Mouse (Mus musculus) MEL (cell line): ENCODE results near the gene Pih1d2. TPM values are rescaled to one million over a fixed set of nuclear protein-coding genes. Genes with fewer than 3 reads are reported as not detected.

ENCODE experiments used
- DNase-seq: peaks from one replicate; pipeline ENCODE4 v3.0.0; 2011; ENCODE audit warnings: low read depth, low spot score
- H3K27ac ChIP-seq: 2 replicates; pipeline ENCODE4 v1.5.1; 2012; ENCODE audit warnings: low read depth, mild to moderate bottlenecking, control low read depth, low read length, moderate library complexity; ENCODE audit not compliant: control insufficient read depth
- H3K27me3 ChIP-seq, 2 experiments: fragments of 150-350 bp in 1 of 2; sonication (generic) in 1 of 2; 2 replicates each; pipeline ENCODE4 v1.6.1; 2012; ENCODE audit warnings: low read length in 2 of 2, mild to moderate bottlenecking in 2 of 2, improper control_type of control experiment in 1 of 2, moderate library complexity in 1 of 2; ENCODE audit not compliant: insufficient read depth in 2 of 2, control insufficient read depth in 1 of 2
- H3K36me3 ChIP-seq, 2 experiments: 2 replicates each; pipeline ENCODE4 v1.6.1; 2012 to 2014; ENCODE audit warnings: low read length in 2 of 2, improper control_type of control experiment in 1 of 2, inconsistent platforms in 1 of 2, mild to moderate bottlenecking in 1 of 2; ENCODE audit not compliant: insufficient read depth in 2 of 2, control insufficient read depth in 1 of 2
- H3K4me1 ChIP-seq, 2 experiments: fragments of 150-350 bp in 1 of 2; sonication (generic) in 1 of 2; 2 replicates each; pipeline ENCODE4 v1.6.1; 2012; ENCODE audit warnings: low read length in 2 of 2, improper control_type of control experiment in 1 of 2, mild to moderate bottlenecking in 1 of 2; ENCODE audit not compliant: insufficient read depth in 2 of 2, control insufficient read depth in 1 of 2
- H3K4me3 ChIP-seq, 2 experiments: fragments of 150-350 bp in 1 of 2; sonication (generic) in 1 of 2; 2 replicates each; pipeline ENCODE4 v1.5.1; 2012; ENCODE audit warnings: low read depth in 2 of 2, low read length in 2 of 2, mild to moderate bottlenecking in 2 of 2, moderate library complexity in 2 of 2, control low read depth in 1 of 2, improper control_type of control experiment in 1 of 2; ENCODE audit not compliant: control insufficient read depth in 1 of 2, insufficient read depth in 1 of 2
- H3K79me2 ChIP-seq: 2 replicates; pipeline ENCODE4 v1.6.1; 2012; ENCODE audit warnings: mild to moderate bottlenecking, low read length, moderate library complexity; ENCODE audit not compliant: control insufficient read depth, poor library complexity, insufficient read depth
- H3K9ac ChIP-seq: 2 replicates; pipeline ENCODE4 v1.6.1; 2012; ENCODE audit warnings: low read depth, mild to moderate bottlenecking, control low read depth, low read length, moderate library complexity; ENCODE audit not compliant: control insufficient read depth, poor library complexity, severe bottlenecking
- H3K9me3 ChIP-seq: fragments of 150-350 bp; sonication (generic); replicated peaks from 2 replicates; pipeline ENCODE4 v1.6.1; 2012; ENCODE audit warnings: mild to moderate bottlenecking, low read length, improper control_type of control experiment, moderate library complexity; ENCODE audit not compliant: insufficient read depth
- BHLHE40 ChIP-seq: IDR thresholded peaks from 2 replicates; pipeline ENCODE4 v1.6.1; 2012; ENCODE audit warnings: low read depth, mild to moderate bottlenecking, inconsistent platforms, low read length, improper control_type of control experiment, borderline replicate concordance
- CTCF ChIP-seq, 3 experiments: IDR thresholded peaks in 2 of 3; conservative IDR thresholded peaks in 1 of 3; 2 replicates each; pipeline ENCODE4 v1.5.1; 2011 to 2012; ENCODE audit warnings: low read length in 3 of 3, low read depth in 2 of 3, mild to moderate bottlenecking in 2 of 3, improper control_type of control experiment in 1 of 3, inconsistent platforms in 1 of 3, mixed read lengths in 1 of 3, moderate library complexity in 1 of 3; ENCODE audit not compliant: control insufficient read depth in 1 of 3, insufficient read depth in 1 of 3, poor library complexity in 1 of 3, severe bottlenecking in 1 of 3
- E2F4 ChIP-seq: IDR thresholded peaks from 2 replicates; pipeline ENCODE4 v1.6.1; 2011; ENCODE audit warnings: low read depth, low read length, improper control_type of control experiment, borderline replicate concordance
- ELF1 ChIP-seq: IDR thresholded peaks from 2 replicates; pipeline ENCODE4 v1.6.1; 2014; ENCODE audit warnings: low read depth, mild to moderate bottlenecking, inconsistent platforms, low read length, improper control_type of control experiment, moderate library complexity
- EP300 ChIP-seq, 2 experiments: IDR thresholded peaks; 2 replicates each; pipeline ENCODE4 v1.6.1; 2011; ENCODE audit warnings: improper control_type of control experiment in 2 of 2, low read length in 2 of 2, low read depth in 1 of 2, mild to moderate bottlenecking in 1 of 2
- ETS1 ChIP-seq: IDR thresholded peaks from 2 replicates; pipeline ENCODE4 v1.6.1; 2012; ENCODE audit warnings: low read depth, mild to moderate bottlenecking, inconsistent platforms, low read length, improper control_type of control experiment, moderate library complexity
- GABPA ChIP-seq: IDR thresholded peaks from 2 replicates; pipeline ENCODE4 v1.6.1; 2012; ENCODE audit warnings: low read depth, mild to moderate bottlenecking, inconsistent platforms, low read length, improper control_type of control experiment, moderate library complexity
- JUND ChIP-seq: IDR thresholded peaks from 2 replicates; pipeline ENCODE4 v1.6.1; 2011; ENCODE audit warnings: low read depth, mild to moderate bottlenecking, improper control_type of control experiment, low read length
- KAT2A ChIP-seq: conservative IDR thresholded peaks from 2 replicates; pipeline ENCODE4 v1.6.1; 2012; ENCODE audit warnings: low read depth, low read length, improper control_type of control experiment, inconsistent platforms
- MAX ChIP-seq: IDR thresholded peaks from 2 replicates; pipeline ENCODE4 v1.6.1; 2011; ENCODE audit warnings: low read length, improper control_type of control experiment
- MEF2A ChIP-seq: IDR thresholded peaks from 2 replicates; pipeline ENCODE4 v1.6.1; 2014; ENCODE audit warnings: low read depth, mild to moderate bottlenecking, inconsistent platforms, low read length, improper control_type of control experiment; ENCODE audit not compliant: poor library complexity, insufficient replicate concordance, severe bottlenecking; ENCODE audit errors: extremely low read depth
- MYB ChIP-seq: IDR thresholded peaks from 2 replicates; pipeline ENCODE4 v1.6.1; 2011; ENCODE audit warnings: mild to moderate bottlenecking, low read depth, low read length, improper control_type of control experiment
- POLR2AphosphoS2 ChIP-seq: IDR thresholded peaks from 2 replicates; pipeline ENCODE4 v1.6.1; 2011; ENCODE audit warnings: low read length, improper control_type of control experiment
- RAD21 ChIP-seq: IDR thresholded peaks from 2 replicates; pipeline ENCODE4 v1.6.1; 2011; ENCODE audit warnings: mild to moderate bottlenecking, low read depth, low read length, improper control_type of control experiment
- RCOR1 ChIP-seq: IDR thresholded peaks from 2 replicates; pipeline ENCODE4 v1.6.1; 2012; ENCODE audit warnings: low read depth, mild to moderate bottlenecking, inconsistent platforms, low read length, improper control_type of control experiment
- SIN3A ChIP-seq: IDR thresholded peaks from 2 replicates; pipeline ENCODE4 v1.6.1; 2012; ENCODE audit warnings: low read length, improper control_type of control experiment, inconsistent platforms
- TAL1 ChIP-seq: IDR thresholded peaks from 2 replicates; pipeline ENCODE4 v1.6.1; 2012; ENCODE audit warnings: mild to moderate bottlenecking, inconsistent platforms, low read length, moderate library complexity, mixed read lengths
- TBP ChIP-seq: IDR thresholded peaks from 2 replicates; pipeline ENCODE4 v1.8.0; 2011; ENCODE audit warnings: low read depth, low read length, improper control_type of control experiment
- UBTF ChIP-seq: IDR thresholded peaks from 2 replicates; pipeline ENCODE4 v1.6.1; 2012; ENCODE audit warnings: low read depth, mild to moderate bottlenecking, inconsistent platforms, low read length, improper control_type of control experiment, moderate library complexity, borderline replicate concordance; ENCODE audit not compliant: insufficient read depth
- ZC3H11A ChIP-seq: IDR thresholded peaks from 2 replicates; pipeline ENCODE4 v1.6.1; 2012; ENCODE audit warnings: low read depth, mild to moderate bottlenecking, inconsistent platforms, low read length, improper control_type of control experiment
- polyA plus RNA-seq, 2 experiments: library from polyadenylated mRNA; stranded (reverse) in 1 of 2; unstranded in 1 of 2; fragments of >175 nt in 1 of 2; fragments of >200 nt in 1 of 2; gene quantifications; 2 replicates each; pipeline versions ENCODE4 v1.2.1 to v1.2.4; 2012; ENCODE audit warnings: low replicate concordance in 2 of 2, low read depth in 1 of 2; ENCODE audit not compliant: insufficient read length in 2 of 2, insufficient read depth in 1 of 2, missing spikeins in 1 of 2
- total RNA-seq: library from RNA; depleted of rRNA; stranded (reverse); fragments of 300-350 nt; gene quantifications from 2 replicates; pipeline ENCODE4 v1.2.3, GENCODE M21; 2012

Pih1d2 gene
- total and polyA plus RNA-seq, 3 experiments: 4.6 to 5.3 TPM; not detected in 1

DNA sequence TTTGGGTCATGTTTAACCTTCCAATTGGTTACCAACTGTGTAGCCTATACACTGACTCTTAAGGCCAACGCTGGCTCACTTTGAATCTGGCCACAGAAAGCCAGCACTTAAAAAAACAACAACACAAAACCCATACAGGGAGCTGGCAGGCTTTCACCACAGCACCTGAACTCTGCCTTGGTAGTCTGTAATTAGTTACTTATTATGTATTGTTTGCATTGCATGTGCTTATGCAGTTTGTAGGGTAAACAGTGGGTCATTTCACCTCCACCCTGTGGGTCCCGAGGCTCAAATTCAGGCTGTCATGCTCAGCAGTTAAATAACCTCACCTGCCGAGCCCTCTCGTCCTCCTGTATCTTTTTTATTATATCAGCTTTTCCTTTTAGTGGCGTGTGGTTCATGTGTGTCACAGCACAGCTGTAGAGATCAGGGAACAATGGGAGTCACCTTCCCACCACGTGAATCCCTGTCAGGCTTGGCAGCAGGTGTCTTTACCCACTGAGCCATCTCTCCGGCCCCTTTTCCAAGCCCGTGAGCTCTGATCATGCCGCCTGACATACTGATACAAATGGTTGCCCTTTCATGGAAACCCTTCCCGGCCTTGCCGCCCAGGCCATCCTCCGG is 22.2 kb upstream of the Pih1d2 start:
- TF ChIP-seq MEF2A (no peak), POLR2AphosphoS2 (0 out of 2 replicates have a peak, but pooled peaks have one; percentile 53), GABPA (no peak)
- no peak for DNase-seq
- Histone ChIP-seq H3K79me2 (no peaks in the 10 kb centered on the region; the same call in 1 of the 2 replicates), H3K36me3 (peaks cover 3 to 18% of the 10 kb centered on the region in 2 experiments; a peak in 3 of 4 replicates), H3K27me3 (no peaks in the 10 kb centered on the region), H3K9ac (no peak overlapping the region), H3K4me1 (no peaks in the 10 kb centered on the region), H3K27ac (no peak overlapping the region), H3K9me3 (no peaks in the 10 kb centered on the region), H3K4me3 (no peak overlapping the region)

DNA sequence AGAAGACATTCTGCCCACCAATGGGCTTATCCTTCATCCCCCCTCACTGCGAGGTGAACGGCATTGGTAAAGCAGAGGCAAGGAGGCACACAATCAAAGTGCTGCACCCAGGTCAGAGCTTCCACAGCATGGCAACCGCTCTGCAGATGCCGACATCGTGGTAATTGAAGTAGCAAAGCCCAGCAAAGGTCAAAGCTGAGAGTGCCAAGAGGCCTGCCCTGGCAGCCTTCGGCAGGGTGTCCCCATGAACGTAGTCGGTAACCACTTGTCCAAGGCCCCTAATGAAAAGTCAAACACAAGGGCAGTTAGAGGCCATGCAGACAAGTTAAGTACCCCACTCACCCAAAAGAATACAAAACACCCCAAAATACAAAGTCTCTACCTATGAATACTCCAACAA is 20.1 kb upstream of the Pih1d2 start:
- peaks cover 16% of the 10 kb centered on the region for H3K79me2 ChIP-seq
- TF ChIP-seq EP300 (IDR thresholded peaks at IDR 0.05; ENCODE audit: low read depth in 1 of 2, low read length in 2 of 2) (no peak), MAX (no peak), BHLHE40 (no peak), RAD21 (no peak), MYB (no peak), SIN3A (no peak), ELF1 (no peak), JUND (no peak), RCOR1 (no peak), POLR2AphosphoS2 (no peak), E2F4 (no peak)

DNA sequence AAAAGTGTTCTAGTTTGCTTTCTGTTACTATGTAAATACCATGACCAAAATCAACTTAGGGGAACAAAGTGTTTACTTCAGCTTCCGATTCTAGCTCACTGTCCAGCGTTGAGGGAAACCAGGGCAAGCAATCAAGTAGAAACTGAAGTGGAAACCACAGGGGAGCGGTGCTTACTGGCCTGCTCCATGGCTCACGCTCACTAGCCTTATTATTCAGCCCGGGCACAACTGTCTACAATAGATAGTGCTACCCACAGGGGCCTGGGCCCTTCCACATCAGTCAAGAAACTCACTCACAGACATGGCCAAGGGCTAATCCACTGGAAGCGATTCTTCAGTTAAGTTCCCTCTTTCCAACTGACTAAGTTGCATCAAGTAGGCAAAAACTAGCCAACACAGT is 15.6 kb upstream of the Pih1d2 start:
- Histone ChIP-seq H3K27me3 (no peaks in the 10 kb centered on the region), H3K9ac (peak overlapping the region; percentile 46), H3K4me1 (peaks cover 1 to 23% of the 10 kb centered on the region in 2 experiments; a peak in 2 of 4 replicates), H3K79me2 (peaks cover 47% of the 10 kb centered on the region), H3K27ac (peak overlapping the region; percentile 67), H3K4me3 (peak overlapping the region; percentile 37 to 63), H3K36me3 (peaks cover 28 to 30% of the 10 kb centered on the region in 2 experiments), H3K9me3 (no peaks in the 10 kb centered on the region)
- peak; percentile 76 for DNase-seq
- peak; percentile 81 for TF ChIP-seq TAL1
- no peak for TF ChIP-seq KAT2A
- TF ChIP-seq POLR2AphosphoS2: no peak
- TF ChIP-seq CTCF (IDR thresholded peaks at IDR 0.05 in 2 of 3, conservative IDR thresholded peaks at IDR 0.05 in 1 of 3; ENCODE audit: control insufficient read depth in 1 of 3, insufficient read depth in 1 of 3, low read depth in 2 of 3, low read length in 3 of 3, poor library complexity in 1 of 3, severe bottlenecking in 1 of 3): no peak
- TF ChIP-seq SIN3A: peak; percentile 42; the same call in 1 of the 2 replicates
- TF ChIP-seq UBTF: no peak
- TF ChIP-seq TBP: peak; percentile 42; the same call in 1 of the 2 replicates
- peak; percentile 27 to 31 for TF ChIP-seq EP300 (IDR thresholded peaks at IDR 0.05; ENCODE audit: low read depth in 1 of 2, low read length in 2 of 2)
- no peak for TF ChIP-seq ELF1
- TF ChIP-seq ZC3H11A: no peak
- 0 out of 2 replicates have a peak, but pooled peaks have one; percentile 13 for TF ChIP-seq ETS1

More for the DNA sequence above, 20.1 kb upstream of the Pih1d2 start:
- Histone ChIP-seq H3K36me3 (peaks cover 17 to 26% of the 10 kb centered on the region in 2 experiments), H3K9me3 (no peaks in the 10 kb centered on the region), H3K9ac (no peak overlapping the region), H3K27me3 (no peaks in the 10 kb centered on the region), H3K4me3 (no peak overlapping the region), H3K27ac (no peak overlapping the region), H3K4me1 (peaks cover 1 to 11% of the 10 kb centered on the region in 2 experiments; a peak in 2 of 4 replicates)
- no peak for DNase-seq
